Mouse (Mus musculus) ES-CJ7 (cell line): ENCODE results near the gene Amh.
A peak's percentile ranks its signal among the peaks of the same experiment; 100 is the strongest.

Experiments
- DNase-seq: peaks from one replicate; pipeline ENCODE4 v3.0.0; 2011; ENCODE audit warnings: low read depth, low spot score

Amh gene

DNA sequence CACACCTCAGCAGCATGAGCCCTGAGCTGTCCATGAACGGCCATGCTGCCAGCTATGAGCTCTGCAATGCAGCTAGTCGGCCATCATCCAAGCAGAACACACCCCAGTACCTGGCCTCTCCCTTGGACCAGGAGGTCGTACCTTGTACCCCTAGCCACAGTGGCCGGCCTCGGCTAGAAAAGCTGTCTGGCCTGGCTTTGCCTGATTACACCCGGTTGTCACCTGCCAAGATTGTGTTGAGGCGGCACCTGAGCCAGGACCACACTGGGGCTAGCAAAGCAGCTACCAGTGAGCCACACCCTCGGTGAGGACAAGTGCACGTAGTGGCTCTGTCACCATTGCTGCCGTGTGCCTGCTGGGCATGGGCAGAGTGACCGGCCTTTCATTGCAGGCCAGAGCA, 19.1 kb upstream of the Amh start:
- DNase-seq, result no peak

DNA sequence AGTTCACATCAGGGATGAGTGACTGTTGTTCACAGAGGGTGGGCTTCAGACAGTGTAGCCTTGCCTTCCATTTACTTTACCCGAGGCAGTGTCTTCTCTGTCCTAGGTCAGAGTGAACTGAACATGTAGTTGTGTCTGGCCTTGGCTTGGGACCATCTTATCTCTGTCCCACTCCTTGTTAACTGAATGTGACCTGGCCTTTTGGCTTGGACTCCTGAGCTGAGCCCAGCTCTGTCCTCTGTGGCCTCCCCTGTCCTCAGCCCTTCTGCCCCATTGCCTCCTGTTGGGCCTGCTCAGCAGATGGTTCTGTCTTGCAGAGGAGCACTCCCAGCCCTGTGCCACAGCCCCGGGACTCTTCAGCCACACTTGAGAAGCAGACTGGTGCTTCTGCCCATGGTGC, 17.5 kb upstream of the Amh start:
- DNase-seq, result no peak

DNA sequence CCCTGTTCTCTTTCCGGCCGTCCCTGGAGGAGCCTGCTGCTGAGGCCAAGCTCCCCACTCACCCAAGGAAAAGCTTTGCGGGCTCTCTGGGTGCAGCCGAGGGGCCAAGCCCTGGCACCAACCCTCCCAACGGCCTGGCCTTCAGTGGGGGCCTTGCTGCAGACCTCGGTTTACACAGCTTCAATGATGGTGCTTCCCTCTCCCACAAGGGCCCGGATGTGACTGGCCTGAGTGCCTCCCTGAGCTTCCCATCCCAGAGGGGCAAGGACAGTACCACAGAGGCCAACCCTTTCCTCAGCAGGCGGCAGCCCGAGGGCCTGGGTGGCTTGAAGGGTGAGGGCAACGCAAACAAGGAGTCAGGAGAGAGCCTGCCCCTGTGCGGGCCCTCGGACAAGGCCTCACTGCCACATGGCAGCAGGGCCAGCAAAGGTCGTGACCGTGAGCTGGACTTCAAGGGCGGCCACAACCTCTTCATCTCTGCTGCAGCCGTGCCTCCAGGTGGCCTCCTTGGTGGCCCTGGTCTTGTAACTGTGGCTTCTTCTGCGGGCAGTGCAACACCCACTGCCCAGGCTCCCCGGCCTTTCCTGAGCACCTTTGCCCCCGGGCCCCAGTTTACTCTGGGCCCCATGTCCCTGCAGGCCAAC, 14.2 kb upstream of the Amh start:
- no peak for DNase-seq

DNA sequence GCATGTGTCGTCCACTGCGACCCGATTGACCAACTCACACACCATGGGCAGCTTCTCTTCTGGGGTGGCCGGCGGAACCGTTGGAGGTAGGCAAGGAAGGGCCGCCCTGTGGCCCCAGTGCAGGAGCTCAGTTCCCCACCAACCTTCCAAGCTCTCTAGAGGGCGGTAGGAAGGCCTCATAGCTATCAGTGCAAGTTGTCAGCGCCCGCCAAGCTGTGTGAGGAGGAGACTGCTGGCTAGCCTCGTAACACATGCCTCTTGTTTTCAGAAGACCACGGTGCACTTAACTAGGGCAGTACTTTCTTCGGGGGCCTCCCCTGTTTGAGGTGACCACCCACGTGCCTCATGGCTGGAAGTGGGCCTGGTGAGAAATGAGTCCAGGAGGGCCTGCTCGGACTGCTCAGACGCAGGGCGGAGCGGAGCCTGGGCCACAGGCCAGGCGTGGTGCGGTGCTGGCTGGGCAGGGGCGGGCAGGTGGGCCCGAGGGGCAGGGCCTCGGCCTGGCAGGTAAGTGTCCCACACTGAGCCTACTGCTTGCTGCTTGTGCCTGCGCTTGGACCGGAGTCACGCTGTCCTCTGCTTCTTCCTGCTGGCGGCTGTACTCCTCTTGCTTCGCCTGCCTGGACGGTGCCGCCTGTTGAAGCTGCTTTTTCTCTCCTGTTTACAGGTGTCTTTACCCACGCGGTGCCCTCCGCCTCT, 13.4 kb upstream of the Amh start:
- peak; percentile 43 for DNase-seq

DNA sequence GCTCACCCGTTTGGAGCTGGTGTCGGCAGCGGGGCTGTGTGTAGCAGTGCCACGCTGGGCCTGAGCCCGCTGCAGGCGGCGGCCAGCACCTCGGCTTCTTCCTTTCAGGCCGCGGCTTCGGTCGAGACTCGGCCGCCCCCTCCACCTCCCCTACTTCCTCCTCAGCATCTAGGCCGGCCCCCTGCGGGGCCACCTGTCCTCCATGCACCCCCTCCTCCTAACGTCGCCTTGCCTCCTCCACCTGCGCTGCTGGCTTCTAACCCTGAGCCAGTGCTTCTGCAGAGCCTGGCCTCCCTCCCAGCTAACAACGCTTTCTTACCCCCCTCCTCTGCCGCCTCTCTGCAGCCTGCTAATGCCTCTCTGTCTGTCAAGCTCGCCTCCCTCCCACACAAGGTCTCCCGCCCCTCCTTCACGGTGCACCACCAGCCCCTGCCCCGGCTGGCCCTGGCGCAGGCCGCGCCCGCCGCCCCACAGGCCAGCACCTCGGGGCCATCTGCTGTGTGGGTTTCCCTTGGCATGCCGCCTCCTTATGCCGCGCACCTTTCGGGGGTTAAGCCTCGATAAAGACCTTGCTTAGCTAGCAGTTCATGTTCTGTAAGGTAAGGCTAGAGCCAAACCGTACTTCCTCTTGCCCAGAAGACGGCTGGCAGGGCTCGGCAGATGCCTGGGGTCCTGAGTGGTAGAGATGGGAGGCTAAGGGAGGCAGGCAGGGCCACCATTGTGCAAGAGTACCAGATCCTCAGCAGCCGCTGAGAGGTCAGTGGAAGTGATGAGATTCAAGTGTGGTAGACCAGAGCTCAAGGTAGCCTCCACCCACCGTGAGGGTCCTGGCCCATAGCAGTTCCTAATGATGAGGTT, 12.6 kb upstream of the Amh start:
- DNase-seq, result no peak

DNA sequence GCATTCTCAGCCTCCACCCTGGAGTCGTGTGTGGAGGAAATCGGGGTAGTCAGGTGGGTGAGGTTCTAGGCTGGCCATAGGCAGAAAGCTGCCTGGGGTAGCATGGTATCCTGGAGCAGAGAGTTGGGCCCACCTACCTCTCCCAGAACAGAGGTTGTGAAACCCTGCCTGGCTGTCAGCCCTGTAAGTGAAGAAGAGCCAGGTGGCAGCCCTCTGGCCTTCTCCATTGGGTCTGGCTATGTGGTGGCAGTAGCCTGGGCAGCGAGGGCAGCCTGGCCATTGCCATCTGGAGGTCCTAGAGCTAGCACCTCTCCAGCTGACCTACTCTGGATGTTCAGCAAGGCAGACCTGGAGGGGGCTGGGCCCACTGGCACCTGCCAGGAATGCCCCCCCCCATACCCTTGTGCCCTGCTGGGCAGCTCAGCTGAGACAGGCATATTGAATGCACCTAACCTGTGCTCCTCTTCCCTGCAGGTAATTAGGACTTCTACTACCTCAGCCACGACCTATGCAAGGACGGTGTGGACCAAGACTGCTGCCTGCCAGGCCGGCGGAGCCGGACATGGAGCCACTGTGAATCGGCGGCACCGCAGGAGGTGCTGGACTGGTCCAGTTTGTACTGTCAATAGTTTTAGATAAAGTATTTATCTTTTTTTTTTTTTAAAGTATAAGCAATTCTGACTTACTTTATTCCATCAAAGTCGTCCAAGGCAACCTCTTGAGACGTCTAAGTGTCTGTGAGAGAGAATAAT, 11.8 kb upstream of the Amh start:
- DNase-seq, result no peak

DNA sequence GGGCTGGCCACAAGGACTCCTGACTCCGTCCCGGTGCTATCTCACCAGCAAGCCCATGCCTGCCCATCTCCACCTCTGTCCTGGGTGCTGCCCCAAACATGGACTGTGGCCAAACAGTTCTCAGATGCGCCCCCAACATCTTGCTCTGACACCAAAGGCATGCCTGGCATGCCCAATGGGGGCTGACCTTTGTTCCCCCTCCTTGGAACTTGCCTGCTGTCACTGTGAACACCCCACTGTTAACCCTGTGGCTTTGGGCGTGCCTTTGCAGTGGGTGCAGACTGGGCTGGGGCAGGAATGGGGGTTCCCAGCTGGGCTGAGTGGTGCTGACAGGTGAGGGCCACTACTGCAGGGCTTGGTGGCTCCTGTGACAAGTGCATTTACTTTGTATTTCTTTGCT, 11.2 kb upstream of the Amh start:
- DNase-seq, result no peak

DNA sequence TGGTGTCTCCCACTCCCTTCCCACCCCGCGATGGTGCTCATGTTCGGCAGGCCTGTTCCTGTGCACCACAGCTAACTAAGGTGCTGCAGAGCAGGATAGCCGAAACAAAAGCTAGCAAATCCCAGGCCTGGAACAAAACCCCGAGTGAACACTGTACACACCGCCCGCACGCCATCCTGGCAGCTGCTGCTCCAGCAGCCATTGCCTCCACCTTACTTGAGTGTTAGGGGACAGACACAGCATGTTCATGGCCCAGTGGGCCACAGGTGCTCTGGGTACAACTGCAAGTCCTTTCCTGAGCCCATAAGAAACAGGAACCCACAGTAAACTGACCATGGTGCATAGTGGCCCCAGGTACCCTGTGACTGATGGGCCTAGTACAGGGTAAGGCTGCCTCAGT, 10.3 kb upstream of the Amh start:
- DNase-seq, result no peak

DNA sequence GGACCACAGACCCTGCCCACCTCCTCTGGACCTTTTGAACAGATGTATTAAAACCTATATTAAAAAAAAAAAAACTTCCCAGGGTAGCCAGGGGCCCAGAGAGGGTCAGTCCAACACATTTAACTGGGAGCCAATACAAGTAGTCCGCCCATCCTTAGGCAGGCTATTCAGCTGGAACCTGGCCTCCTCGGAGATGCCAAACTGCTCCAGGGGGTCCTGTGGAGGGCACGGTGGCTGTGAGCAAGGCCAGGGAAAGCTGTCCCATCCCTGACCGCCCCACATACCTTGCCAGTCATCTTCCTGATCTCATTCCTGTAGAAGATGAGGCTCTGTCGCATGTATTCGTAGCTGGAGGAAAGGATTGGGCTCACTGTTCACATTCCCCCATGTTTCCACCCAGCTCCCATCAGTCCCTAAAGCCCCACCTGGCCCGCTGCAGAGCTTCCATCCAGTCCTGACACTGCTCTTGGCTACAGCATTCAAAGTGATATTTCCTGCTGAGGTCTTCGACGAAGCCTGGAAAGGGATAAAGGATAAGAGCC, 8.7 kb upstream of the Amh start:
- DNase-seq, result no peak

DNA sequence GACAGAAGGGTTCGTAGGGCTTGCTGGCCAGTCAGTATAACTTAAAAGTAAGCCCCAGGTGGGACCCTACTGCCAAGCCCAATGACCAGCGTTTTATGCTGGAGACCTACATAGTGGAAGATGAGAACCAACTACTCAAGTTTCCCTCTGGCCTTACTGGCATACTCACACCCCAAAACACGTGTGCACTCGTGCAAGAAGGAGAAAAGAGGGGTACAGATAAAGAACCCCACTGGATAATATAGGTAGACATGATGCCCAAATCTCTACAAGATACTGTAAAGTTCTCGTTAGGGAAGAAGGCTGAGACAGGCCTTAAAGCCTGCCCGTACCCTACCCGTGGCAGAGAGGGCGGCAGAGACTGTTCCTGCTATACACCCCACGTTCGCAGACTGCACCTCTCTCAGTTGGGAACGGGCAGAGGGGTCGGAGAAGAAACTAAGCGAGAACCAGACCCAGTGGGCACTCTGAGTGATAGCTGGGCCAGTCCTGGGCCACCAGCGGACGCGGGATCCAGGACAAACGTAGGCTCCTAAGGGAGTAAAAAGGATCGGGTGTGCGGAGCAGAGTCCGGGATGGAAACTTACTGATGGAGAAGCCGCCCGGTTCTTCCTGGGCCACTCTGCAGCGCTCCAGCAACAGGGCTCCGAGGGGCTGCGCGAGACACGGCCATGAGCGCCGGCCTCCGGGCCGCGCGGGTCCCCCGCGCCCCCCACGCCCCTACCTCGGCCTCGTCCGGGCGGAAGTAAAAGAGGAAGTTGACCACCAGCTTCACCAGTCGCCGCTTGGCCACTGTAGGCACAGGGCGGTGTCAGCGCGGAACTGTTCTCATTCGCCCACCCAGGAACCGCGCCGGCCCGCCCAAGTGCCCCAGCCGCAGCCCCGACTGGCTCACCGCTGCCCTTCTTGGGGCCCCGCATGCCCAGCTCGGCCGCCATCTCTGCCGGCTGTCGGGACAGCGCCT, 7.6 kb upstream of the Amh start:
- no peak for DNase-seq

DNA sequence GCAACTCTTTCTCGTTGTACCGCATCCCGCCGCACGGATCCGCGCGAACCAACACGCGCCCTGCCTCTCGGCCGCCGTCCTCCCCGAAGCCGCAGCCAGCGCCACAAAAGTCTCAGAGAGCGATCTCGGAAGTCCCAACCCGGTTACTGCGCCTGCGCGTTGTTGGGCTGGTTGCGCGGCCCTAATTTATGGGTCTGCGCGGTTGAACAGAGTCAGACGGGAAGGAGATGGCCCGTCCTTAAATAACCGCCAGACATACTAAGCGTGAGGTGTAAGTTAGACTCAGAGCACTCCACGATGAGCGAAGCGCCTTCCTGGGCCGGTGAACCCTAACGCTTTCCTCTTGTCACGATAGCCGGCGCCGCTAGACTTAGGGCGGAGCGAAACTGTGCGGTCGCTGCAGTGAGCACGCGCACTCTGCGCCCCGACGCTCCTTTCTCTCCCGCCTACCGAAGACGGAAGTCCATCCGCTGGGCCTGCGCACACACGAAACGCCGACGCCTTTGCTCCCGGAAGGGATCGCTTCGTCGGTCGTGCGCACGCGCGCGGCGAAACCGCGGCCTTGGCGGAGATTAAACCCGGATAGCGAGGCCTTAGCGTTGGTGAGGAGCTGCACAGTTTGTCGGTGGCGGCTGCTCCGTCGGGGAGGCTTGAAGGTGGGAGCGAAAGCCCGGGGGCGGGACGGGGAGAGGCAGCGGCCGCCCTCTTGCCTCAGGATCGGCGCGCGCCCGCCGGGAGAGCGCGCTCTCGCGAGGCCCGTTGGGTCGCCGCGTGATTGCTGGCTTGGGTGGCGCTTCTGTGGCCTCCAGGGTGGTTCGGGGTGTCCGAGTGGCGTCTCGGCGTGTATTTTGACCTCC, 6.7 kb upstream of the Amh start, which contains the start of the genes Sf3a2 and Plekhj1:
TSS of gene Sf3a2 (plus strand) at position 49 of the 857 bp plus-strand sequence.
TSS of gene Plekhj1 (minus strand) at position 477 of the 857 bp plus-strand sequence.
- peak; percentile 98 for DNase-seq

DNA sequence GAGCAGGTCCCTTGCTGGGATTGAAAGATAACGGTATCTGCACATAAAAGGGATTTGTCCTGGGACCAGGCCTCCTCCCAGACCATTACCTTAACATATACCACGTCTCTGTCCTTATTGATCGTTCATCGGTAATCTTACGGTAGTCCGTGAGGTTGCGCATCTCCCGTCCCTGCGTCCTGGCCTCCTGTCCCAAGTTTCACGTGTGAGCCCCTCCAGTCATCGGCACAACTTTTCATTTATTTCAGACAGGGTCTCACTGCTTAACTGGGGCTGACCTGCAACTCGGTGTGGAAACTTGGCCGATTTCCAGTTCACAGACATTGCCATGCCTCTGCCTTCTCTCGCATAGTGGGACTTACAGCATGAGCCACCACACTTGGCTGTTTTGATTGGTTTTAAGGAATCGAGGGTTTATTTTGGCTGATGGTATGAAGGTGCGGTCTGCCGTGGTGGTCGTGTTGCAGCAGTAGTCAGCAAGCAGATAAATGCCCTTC, 5.9 kb upstream of the Amh start:
- no peak for DNase-seq

DNA sequence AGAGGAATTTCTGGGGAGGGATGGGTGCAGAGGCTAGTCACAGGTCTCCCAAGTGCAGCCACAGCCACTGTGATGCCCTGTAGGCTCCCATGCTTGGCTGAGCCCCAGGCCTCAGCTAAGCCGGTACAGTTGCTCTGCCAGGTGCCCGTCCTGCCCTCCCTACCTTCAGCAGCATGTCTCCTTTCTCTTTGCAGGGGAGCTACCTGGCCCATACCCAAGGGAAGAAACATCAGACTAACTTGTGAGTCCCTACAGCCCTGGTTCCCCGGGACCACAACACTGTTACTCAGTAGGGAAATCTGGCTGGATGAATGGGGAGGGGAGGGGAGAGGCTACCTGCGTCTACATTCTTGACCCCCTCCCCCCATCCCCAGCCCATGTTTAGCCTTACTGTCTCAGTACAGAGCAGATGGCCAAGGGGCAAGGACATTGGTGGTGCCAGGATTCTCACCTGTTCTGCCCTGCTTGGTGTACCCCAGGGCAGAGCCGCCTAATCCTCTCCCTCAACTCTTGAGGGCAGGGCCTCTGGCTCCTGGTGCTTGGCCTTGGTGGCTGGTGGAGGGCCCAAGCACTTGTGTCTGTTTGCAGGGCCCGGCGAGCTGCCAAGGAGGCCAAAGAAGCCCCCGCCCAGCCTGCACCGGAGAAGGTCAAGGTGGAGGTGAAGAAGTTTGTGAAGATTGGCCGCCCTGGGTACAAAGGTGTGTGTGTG, 2.7 kb upstream of the Amh start:
- no peak for DNase-seq

DNA sequence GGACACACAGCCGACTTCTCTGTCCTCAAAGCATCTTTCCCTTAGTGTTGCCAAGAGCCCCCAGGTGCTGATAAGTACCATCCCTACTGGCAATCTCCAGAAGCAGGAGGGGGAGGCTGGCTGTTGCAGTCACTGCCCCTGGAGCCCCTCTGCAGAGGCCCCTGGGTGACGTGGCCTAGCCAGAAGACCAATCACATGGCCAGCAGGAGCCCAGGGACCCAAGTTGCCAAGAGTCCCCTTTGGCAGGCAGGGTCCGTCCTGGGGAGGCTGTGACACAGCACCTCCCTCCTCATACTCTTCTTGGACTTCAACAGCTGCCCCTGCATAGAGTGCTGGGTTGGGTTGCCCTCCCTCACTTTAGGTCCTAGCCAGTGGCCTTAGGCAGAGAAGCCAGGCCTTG, 2.0 kb upstream of the Amh start:
- DNase-seq, result no peak

DNA sequence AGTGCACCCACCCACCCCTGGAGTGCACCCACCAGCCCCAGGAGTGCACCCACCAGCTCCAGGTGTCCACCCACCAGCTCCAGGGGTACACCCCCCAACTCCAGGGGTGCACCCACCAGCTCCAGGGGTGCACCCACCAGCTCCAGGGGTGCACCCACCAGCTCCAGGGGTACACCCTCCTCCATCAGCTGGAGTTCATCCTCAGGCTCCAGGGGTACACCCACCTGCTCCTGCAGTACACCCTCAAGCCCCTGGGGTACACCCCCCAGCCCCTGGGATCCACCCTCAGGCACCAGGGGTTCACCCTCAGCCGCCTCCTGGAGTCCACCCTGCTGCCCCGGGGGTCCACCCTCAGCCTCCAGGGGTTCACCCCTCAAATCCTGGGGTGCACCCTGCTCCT, 703 bp upstream of the Amh start:
- DNase-seq, result no peak

DNA sequence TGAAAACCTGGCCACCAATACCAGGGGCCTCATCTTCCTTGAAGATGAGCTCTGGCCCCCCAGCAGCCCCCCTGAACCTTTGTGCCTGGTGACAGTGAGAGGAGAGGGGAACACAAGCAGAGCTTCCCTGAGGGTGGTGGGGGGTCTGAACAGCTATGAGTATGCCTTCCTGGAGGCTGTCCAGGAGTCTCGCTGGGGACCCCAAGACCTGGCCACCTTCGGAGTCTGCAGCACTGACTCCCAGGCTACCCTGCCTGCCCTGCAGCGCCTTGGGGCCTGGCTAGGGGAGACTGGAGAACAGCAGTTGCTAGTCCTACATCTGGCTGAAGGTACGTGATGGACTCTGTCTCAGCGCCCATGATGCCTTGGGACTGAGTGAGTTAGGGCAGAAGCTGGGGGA, 279 bp downstream of the Amh start:
- no peak for DNase-seq

DNA sequence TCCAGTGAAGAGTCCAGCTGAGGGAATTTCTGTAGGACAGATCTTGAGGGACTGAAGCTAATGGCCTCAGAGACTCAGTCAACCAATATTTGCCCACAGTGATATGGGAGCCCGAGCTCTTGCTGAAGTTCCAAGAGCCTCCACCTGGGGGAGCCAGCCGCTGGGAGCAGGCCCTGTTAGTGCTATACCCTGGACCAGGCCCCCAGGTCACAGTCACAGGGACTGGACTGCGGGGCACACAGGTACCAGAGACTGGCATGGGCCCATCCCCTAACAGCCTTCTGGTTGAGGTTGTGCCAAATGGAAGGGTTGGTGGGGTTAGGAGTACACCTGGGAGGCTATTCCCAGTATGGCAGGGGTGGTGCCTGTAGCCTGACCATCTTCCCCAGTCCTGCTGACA, 882 bp downstream of the Amh start:
- peak; percentile 63 for DNase-seq

DNA sequence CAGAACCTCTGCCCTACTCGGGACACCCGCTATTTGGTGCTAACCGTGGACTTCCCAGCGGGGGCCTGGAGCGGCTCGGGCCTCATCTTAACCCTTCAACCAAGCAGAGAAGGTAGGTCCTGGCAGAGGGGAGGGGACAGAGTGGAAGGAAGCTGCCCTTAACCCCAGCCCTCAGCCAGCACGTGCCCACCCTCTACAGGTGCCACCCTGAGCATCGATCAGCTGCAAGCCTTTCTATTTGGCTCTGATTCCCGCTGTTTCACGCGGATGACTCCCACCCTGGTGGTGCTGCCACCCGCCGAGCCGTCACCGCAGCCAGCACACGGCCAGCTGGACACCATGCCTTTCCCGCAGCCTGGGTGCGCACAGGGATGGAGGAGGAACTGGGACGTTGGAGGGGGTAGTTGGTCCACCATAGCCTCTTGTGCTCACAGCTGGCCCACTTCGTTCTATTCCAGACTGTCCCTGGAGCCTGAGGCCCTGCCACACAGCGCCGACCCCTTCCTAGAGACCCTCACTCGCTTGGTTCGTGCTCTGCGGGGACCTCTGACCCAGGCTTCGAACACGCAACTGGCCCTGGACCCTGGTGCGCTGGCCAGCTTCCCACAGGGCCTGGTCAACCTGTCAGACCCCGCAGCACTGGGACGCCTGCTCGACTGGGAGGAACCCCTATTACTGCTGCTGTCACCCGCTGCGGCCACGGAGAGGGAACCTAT, 1.5 kb downstream of the Amh start:
- no peak for DNase-seq
